Mouse (Mus musculus): ENCODE results near the gene Mypn.

Gene Mypn

DNA sequence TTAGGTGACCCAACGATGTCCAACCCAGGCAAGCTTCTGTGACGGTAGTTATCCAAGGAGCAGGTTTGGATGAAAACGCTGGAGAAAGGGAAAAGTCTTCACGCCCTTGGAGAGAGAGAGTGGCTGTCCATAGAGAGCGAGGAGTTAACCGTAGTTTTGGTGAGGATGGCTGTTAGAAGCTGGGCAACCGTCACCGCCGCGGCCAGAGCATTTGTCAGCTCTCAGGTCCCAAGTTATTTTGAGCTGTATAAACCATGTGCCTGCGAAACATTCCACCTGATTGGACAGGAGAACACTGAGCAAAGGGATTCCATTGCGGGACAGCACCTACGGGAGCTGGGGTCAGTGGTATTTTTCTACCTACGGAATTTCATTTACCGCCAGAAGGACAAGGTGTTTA is at the start of gene Mypn:
Gene Mypn (minus strand): TSS at position 225 of the 400 bp plus-strand sequence.
- DNase-seq, result no peak

DNA sequence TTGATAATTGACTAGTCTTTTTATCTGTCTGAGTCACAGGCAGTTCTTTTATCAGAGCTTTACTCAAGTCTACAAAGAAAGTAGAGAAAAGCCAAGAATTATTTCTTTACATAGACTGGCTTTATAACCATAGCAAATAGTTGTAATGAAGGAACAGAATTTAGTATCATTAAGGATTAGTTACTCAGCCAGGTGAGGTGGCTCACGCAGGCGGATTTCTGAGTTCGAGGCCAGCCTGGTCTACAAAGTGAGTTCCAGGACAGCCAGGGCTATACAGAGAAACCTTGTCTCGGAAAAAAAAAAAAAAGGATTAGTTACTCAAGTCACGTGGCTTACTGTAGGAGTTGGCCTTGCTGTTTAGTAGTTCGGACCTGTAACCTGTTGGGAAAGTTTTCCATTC is 44.7 kb upstream of the Mypn start:
- no peak for DNase-seq

DNA sequence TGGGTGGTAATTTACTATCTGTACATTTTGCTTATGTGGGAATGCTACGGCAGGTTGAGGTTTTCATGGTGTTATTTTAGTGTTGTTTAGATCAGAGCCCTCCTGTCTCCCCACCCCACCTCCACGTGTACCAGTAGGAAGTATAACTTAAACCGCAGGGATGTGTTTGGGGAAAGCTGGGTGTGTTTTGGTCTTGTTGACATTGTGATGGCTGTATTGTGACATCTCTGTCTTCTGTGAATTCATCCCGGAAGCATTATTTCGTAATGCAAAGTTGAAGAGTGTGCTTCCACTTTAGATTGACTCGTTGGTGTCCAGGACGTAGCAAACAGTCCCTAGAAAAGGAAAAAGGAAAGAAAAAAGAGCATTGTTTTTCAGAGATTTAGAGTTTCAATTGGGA is 43.7 kb upstream of the Mypn start:
- no peak for DNase-seq

DNA sequence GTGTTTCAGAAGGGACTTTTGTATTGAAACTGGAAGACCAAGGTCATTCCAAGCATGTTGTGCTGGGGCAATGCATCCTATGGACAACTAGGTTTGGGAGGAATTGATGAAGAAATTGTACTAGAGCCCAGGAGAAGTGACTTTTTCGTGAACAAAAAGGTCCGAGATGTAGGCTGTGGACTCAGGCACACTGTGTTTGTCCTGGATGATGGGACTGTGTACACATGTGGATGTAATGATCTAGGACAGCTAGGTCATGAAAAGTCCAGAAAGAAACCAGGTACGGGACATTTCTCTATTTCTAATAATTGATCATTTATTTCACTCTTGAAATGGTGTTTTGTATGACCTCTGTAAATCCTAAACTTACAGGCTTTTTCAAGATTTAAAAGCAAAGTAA is 42.1 kb upstream of the Mypn start:
- no peak for DNase-seq

DNA sequence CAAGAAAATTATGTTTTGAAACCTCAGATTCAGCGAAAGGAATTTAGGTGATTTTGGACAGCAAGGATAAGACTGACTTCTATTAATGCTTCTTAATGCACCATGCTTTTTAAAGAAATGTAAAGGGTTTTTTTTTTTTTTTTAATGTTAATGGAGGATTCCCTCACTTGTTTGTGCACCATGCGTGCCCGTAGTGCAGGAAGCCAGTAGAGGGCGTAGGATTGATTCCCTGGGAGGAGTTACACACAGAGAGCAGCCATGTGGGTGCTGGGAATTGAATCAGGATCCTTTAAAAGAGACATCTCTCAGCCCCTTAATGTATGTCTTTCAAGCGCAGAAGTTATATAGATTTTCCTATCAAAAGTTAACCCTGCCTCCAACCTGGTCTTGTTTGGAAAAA is 41.0 kb upstream of the Mypn start:
- peak; percentile 49 to 61 for DNase-seq

DNA sequence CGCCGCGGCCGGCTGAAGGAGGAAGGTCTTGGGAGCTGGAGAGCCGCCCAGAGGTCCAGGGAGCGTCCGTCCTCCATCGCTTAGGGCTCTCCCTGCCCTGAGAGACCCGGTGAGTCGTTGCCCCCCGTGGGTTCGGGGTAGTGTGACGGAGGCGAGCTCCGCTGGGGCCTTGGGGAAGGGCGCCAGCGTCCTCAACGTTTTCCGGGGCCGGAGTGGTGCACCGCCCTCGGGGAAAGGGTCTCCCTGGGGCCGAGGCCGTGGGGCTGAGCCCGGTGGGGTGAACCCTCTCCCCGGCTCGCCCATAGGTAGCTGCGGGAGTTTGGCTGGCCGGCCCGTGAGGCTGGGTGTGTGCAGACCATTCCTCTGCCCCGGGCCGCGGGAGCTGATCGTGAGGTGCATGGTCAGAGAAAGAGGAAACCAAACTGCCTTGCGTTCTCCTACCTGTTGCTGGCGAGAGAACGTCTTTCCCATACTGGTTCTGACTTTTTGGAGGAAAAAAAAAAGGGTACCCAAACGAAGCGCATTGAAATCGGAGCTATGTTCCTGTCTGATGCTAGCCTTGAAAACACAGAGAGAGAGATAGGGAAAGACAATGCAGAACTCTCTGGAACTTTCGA is 40.4 kb upstream of the Mypn start:
- no peak for DNase-seq

DNA sequence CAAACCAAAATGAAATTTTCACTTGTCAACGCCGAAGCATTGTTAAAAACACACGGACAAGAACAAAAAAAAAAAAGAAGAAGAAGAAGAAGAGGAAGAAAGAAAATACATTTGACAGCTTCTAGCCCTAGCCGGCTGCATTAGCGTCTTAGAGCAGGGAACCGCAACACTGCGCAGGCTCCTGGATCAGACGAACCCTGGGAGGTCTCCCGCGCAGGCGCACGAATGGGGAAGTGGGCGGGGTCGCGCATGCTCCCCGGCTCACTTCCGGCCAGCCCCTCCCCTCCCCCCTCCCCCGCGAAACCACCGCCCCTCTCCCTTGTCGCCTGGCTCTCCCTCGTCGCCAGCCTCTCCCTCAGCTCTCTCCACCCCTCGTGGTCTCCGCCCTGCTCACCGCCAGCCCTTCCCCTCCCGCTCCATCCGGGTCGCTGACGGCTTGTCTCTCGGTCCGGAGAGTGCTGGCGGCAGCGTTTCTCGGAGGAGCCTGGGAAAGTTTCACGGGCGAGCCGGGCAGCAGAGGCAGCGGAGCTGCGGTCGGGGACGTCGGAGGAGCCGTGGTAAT is 39.8 kb upstream of the Mypn start, which contains the start of gene Herc4:
Gene Herc4 (plus strand): TSS at position 318 of the 562 bp plus-strand sequence.
- DNase-seq, result peak; percentile 95 to 97

DNA sequence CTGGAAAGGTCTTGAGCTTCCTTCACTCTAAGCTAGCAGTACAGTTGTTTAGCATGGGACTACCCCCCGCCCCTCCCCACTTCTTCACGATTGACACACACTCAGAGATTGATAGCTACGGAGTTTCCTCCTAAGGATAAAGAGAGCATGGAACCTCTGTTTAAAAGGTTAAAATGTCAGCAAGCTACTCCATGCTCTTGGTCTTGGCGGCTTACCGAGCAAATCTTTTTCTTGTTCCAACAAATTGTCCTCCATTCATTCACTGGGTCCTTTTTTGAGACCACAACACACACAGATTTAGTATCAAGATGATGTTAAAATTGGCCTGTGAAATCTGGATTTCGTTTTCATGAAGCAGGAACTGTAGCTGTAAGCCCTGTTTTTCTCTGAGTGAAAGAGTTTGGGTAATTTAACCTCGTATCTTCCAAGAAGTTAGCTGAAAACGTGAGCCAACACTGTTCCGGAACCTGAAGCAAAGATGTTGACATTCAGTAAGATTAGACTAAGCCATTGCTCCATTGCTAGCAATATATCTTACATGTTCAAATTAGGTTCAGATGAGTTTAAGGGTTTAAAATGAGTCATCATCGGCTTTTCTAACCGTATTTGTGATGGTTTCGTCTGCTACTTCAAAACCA is 39.2 kb upstream of the Mypn start:
- DNase-seq, result peak in 1 of 2 experiments; percentile 2

DNA sequence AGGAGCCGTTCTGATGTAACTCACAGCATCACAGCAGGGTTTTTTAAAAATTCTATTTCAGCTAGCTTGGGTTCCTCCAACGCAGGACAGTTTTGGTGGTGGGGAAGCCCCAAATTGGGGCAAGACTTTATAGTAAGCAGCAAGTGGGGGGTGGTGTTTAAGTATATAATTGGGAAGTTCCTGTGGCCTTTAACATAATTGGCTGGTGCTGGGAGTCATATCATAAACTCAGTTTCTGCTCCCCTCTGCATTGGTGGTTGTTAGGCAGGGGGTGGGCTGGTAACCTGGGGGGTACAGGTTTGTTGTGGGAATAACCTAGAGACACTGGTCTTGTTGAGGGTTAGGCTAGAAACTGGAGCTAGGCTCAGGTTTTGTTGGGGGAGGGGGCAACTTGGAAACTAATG is 37.1 kb upstream of the Mypn start:
- no peak for DNase-seq

DNA sequence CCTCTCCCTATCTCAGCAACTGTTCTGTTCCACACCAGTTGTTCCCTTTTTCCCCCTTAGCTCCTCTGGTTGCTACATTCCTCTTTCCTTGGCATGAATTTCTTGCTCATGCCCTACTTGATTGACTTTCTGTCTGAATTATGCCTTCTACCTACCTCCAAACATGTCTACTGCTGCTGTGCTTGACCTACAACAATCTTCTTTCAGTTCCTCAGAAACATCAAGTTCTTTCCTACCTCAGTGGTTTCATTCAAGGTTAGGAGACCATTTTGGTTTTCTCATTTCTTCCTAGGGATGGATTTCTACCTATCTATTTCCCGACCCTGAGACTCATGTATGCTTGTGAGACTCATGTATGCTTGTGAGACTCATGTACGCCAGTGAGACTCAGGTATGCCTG is 36.1 kb upstream of the Mypn start:
- DNase-seq, result no peak

DNA sequence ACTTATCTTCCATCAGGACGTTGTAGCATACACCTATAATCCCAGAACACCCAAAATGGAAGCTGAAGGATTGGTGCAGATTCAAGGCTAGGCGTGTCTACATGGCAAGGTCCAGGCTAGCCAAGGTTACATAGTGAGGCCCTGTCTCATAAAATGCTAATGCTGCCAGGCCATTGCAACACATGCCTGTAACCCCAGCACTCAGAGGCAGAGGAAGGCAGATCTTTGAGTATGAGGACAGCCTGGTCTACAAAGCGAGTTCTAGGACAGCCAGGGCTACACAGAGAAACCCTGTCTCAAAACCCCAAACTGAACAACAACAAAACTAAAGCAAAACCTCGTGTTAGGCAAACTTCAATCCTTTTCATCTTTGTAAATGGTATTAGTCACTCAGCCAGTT is 34.3 kb upstream of the Mypn start:
- no peak for DNase-seq

DNA sequence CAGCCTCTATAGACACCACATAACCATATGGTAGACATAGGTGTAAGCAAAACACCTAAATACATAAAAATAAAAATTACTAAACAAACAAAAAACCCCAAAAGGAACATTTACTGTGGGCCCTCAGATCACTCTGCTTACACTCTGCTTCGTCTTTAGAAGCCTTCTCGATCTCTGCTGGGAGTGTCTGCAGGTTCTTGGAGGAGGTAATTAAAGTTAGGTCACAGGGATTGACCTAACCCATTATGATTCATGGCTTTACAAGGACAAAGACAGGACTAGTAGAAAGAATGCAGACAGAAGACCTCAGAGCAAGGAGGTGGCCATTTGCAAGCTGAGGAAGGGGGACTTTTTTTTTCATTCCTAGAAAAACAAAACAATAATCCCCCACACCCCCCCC is 33.5 kb upstream of the Mypn start:
- no peak for DNase-seq

DNA sequence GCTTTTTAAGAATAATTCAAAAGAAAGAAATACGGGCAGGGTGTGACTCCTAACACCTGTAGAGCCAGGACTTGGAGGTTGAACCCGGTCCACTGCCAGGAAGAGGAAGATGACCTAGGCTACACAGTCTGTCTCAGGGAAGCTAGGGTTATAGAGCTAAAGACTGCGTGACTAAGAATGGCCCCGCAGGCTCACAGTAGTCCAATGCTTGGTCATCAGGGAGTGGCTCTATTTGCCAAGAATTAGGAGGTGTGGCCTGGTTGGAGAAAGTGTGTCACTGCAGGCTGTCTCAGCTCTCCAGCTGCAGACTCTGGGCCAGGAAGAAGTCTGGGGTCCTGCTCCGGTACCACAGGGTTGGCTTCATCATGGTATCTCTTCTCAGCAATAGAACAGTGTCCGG is 32.9 kb upstream of the Mypn start:
- no peak for DNase-seq

DNA sequence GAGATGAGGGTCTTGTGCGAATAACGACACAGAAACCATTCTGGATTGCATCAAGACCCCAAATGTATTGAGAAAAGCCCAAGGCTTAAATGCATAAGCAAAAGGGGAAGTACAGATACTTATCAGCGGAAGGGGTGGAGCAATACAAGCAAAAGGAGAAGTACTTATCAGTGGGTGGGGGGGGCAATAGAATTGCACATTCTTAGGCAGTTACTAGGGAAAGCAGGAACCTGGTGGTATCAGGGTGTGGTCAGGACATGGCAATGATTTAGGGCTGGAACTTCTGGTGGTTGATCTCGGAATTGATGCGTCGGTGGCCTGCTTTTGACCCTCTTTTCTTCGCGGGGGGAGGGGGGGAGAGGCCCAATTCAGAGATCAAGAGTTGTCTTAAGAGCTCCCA is 32.1 kb upstream of the Mypn start:
- DNase-seq, result no peak

DNA sequence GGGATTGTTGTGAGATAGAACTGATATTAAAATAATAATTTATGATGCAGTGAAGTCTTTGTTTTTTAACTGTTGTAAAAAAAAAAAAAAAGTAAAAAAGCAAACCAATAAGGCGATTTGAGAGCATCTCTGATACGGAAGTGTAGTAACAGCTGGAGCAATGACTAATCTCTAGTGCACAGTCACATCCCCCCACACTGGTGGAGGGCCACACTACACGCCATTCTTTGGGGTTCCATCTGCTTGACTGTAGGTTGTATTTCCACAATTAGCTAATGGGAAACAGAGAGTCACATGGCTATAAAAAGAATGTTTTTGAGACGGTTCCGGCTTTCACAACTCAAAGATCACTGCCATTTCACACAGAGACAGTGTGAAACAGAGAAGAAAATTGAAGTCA is 30.4 kb upstream of the Mypn start:
- DNase-seq, result no peak

DNA sequence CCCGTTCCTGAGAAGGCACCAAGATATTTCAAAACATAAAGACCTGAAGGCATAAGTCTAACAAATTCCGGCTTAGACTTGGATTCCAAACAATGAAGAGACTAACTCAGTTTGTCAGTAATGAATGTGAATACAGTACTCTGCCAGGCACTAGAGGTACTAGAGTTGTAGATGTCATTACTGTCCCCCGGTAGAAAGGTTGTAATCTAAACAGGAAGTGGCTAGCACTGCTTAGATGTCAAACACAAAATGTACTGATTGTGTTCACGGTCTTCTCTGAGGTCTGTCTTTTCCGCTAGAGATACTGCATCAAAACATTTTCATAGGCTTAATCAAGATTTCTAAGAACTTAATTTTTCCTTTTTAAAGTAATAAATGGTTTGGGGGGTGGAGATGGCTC is 27.9 kb upstream of the Mypn start:
- DNase-seq, result no peak

DNA sequence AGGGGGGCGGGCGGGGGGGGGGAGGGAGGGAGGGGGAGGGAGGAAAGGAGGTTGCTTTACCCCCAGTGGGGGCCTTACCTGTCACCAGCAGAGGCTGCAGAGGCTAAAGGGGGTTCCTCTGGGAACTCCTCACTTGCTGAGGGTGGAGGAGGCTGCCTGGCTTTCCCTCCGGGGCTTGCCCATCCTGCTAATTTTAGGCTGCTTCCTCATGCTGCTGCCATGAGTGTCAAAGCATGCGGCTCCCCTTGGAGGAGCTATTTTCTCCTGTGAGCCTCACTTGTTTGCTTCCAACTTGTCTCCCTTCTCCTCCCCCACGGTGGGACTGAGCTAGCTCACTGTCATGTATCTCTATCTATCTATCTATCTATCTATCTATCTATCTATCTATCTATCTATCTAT is 27.1 kb upstream of the Mypn start:
- no peak for DNase-seq

DNA sequence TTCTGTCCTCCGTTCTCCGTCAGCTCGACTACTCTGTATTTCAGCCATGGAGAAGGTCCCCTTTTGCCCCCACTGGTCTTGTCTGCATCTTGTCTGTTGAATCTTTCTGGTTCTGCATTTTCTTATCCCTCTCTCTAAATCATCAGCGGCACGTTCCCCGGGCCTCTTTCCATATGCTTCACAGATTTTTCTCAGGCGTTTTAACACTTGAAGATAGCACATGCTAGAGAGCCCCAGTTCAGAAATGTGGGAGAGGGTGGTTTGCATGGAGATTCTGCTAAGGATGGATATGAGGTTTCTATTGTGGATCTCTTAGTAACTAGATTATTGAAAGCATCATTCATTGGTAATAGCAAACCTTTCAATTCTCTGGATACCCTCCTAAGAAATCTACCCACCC is 26.5 kb upstream of the Mypn start:
- no peak for DNase-seq

DNA sequence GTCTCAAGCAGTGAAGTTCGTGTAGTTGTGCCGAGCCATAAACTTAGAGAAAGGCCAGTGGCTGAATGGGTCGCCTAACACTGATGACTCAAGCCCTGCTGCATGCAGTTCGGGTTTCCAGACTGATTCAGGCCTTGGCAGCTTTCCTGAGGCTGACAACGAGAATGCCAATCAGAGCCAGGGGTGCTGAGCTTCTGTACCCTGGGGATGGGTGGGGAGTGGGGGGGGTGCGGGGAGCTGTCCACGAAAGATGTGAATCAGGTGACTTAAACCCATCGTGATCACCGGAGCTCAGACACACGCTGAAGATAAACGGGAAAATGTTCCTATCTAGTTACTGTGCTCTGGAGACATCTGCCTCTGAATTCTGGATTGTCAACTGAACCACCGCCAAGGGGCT is 20.6 kb upstream of the Mypn start:
- no peak for DNase-seq

DNA sequence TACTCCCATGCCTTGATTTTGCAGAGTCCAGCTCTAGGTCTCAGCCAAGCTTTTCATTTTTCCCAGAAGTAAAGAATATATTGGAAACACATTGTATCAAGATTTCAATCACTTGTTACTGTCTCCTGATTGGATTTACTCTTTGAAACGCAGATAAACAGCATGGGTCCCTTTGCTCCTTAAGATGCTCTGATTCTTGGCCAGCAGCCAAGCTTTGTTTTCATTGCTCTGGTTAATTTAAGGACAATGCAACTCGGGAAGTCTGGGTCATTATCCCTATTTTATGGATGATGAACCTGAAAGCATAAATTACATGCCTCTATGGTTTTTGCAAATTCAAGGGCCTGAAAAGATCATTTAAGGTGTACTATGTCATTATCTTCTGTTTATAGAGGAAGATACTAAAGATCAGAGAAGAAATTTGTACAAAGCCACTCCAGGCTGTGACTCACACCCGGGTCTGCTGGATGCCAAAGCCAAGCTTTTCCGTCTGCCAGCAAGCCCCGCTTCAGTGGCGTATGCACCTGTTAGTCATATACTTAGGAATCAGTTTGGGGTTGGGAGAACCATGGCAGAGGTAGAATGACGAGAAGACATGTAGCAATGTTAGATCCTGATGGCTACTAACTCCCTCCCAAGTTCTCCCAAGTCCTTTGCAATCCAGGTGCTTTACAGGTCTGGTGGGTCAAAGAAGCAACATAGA is 17.5 kb upstream of the Mypn start:
- peak in 1 of 2 experiments; percentile 7 for DNase-seq

DNA sequence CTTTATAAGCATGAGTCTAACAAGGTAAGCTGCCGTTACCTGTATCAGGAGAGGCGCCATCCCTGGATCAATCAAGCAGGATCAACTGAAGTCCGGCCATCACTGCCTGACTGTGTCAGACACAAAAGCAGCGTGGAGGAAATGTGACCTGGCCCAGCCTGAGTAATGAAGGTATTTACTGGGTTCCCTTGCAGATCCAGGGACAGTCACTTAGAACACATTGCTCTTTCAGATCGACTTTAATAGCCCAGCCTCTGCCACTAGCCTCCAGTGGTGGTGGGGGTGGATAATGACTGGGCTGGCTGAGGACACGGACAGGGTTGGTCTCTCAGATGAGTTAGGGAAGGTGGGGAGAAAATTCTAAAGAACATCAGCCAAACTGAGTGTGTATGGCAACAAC is 5.1 kb upstream of the Mypn start:
- no peak for DNase-seq

DNA sequence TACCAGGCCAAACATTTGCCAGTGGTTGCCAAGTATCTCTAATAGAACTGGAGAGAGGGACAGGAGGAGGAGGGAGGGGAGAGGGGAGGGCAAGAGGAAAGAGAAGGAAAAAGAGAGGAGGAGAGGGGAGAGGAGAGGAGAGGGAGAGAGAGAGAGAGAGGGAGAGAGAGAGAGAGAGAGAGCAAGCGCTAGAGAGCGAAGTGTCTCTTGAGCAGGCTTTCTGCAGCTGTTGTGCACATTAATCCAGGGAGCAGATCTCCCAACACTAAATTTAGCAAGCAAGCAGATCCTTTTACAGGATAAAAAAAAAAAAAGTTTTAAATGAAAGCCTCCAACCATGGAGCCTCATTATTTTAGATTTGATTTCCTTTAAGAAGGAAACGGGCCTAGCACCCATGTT is 750 bp downstream of the Mypn start:
- no peak for DNase-seq

DNA sequence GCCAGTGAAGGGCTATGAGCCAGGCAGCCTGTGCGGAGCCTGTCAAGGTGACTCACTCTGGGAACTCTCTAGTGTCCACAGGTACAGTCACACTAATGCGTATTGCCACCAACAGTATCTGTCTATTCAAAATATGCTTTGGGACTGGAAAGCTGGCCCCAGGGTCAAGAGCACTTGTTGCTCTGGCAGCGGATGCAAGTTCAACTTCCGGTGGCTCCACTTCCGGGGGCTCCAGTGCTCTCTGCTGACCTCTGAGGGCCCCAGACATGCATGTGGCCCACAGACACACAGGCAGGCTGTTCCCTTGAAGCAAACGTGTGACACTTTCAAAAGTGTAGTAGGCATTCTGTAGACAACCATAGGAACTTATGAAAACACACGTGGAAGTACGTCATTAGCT is 2.2 kb downstream of the Mypn start:
- DNase-seq, result no peak

DNA sequence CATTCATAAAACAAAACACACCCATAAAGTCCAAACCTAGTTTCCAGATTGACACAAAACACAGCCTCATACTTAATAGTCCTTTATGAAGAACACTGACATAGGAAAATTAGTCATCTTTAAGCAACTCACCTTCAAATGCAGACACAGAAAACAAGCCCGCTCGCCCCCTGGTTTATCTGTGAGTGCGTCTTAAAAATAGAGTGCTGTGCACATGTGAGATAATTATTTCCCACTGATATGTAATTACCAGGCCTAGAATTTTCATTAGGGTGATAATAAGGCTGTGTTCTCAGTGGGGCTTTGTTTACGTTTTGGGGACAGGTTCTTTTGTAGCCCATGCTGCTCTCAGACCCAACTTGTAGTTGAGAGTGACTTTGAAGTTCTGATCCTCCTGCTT is 4.7 kb downstream of the Mypn start:
- DNase-seq, result no peak
